Comparison of ENCODE assay signal across 32 mouse cellular contexts in the genomic region with DNA sequence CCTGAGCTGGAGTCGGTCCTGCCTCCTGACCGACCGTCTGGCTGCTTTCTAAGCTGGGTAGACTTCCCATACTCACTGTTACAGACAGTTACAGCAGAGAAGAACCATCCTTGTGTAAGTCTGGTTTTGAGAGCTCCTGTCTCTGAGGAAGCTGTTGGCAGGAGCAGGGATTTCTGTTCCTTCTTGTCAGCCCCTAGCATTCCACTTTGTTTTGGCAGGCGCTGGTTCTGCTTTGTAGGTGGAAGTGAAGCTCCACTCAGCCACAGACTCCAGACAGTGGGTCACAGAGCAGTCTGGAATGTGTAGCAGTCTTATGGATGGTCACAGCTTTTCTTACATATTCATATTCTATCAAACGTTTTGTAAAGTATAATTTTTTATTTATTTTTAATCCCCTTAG. TPM values are rescaled to one million over a fixed set of nuclear protein-coding genes. Genes with fewer than 3 reads are reported as not detected.
DNase-seq lines count a peak whose midpoint lies in the region; ATAC-seq and TF ChIP-seq lines count a peak whose summit lies in the region.
"Had no signal": no experiment of that assay in that cellular context is flagged by ENCODE, and none has a peak within 500 bp of the region (broad histone marks: within the 10 kb centered on the region; RNA-seq: fewer than 3 reads in every experiment).

No protein-coding gene starts in this region.

- no peak overlapping the region for H3K4me3 ChIP-seq in heart, embryonic 11.5 days (ENCODE audit: low read depth, low read length)
- H3K4me3 ChIP-seq in left cerebral cortex, adult 2 months: no peak overlapping the region
- no peak overlapping the region for H3K4me3 ChIP-seq in brown adipose tissue, adult 24 weeks (ENCODE audit: insufficient read depth, low read depth, low read length)
- H3K4me3 ChIP-seq: embryonic facial prominence, embryonic 10.5 days; embryonic facial prominence, embryonic 15.5 days; forebrain, embryonic 13.5 days; heart, embryonic 15.5 days; limb, embryonic 10.5 days; limb, embryonic 15.5 days had no signal

- no peaks in the 10 kb centered on the region for H3K9me3 ChIP-seq in heart, embryonic 11.5 days (replicated peaks; ENCODE audit: control insufficient read depth, low read length)
- H3K9me3 ChIP-seq: embryonic facial prominence, embryonic 10.5 days; embryonic facial prominence, embryonic 15.5 days; heart, embryonic 15.5 days; limb, embryonic 10.5 days; limb, embryonic 15.5 days had no signal

- H3K4me2 ChIP-seq in heart, embryonic 11.5 days: no peak overlapping the region
- H3K4me2 ChIP-seq: embryonic facial prominence, embryonic 15.5 days; forebrain, embryonic 13.5 days; heart, embryonic 15.5 days; limb, embryonic 15.5 days; midbrain, embryonic 11.5 days had no signal

- no peaks in the 10 kb centered on the region for H3K27me3 ChIP-seq in heart, embryonic 11.5 days (ENCODE audit: control insufficient read depth, insufficient read depth, low read length)
- H3K27me3 ChIP-seq: embryonic facial prominence, embryonic 15.5 days; forebrain, embryonic 13.5 days; heart, embryonic 15.5 days; limb, embryonic 15.5 days; Patski had no signal

- intact Hi-C loops in left cerebral cortex, adult 2 months (cut with DNase I): no loop called here

- H3K4me1 ChIP-seq in heart, embryonic 11.5 days (ENCODE audit: control insufficient read depth, insufficient read depth, low read length): peaks cover 2% of the 10 kb centered on the region
- H3K4me1 ChIP-seq in brown adipose tissue, adult 24 weeks (ENCODE audit: control insufficient read depth, insufficient read depth, insufficient read length, low read length): no peaks in the 10 kb centered on the region

- no peak overlapping the region for H3K27ac ChIP-seq in heart, embryonic 11.5 days (ENCODE audit: low read depth, low read length)
- peak overlapping the region; percentile 55 for H3K27ac ChIP-seq in left cerebral cortex, adult 2 months
- 0 out of 2 replicates have a peak overlapping the region, but pooled peaks have one; percentile 10 for H3K27ac ChIP-seq in brown adipose tissue, adult 24 weeks (replicated peaks; ENCODE audit: low read depth, low read length)
- H3K27ac ChIP-seq: embryonic facial prominence, embryonic 10.5 days; embryonic facial prominence, embryonic 15.5 days; forebrain, embryonic 13.5 days; heart, embryonic 15.5 days; limb, embryonic 10.5 days; limb, embryonic 15.5 days; liver, embryonic 14.5 days had no signal

- H3K9ac ChIP-seq in heart, embryonic 11.5 days (ENCODE audit: low read depth, low read length): no peak overlapping the region
- H3K9ac ChIP-seq: embryonic facial prominence, embryonic 15.5 days; forebrain, embryonic 13.5 days; heart, embryonic 15.5 days; limb, embryonic 15.5 days; liver, embryonic 14.5 days had no signal

- no peak for ATAC-seq in heart, embryonic 11.5 days (replicated peaks; ENCODE audit: insufficient number of reproducible peaks, low FRiP score, low TSS enrichment)
- peak; percentile 54 for ATAC-seq in megakaryocyte progenitor cell, adult 5-6 weeks (replicated peaks; ENCODE audit: poor library complexity)
- ATAC-seq: forebrain, embryonic 13.5 days; midbrain, embryonic 16.5 days; Patski had no signal

- WGBS in heart, embryonic 11.5 days (ENCODE audit: insufficient replicate concordance): 72% methylated on average over 5 of the region's 5 CpGs

- H3K36me3 ChIP-seq in heart, embryonic 11.5 days (ENCODE audit: control insufficient read depth, insufficient read depth, low read length): peaks cover 17% of the 10 kb centered on the region

- peak; percentile 94 for DNase-seq in heart, adult 11 months
- no peak for DNase-seq in left cerebral cortex, adult 2 months (ENCODE audit: extremely low spot score in 1 of 2, low spot score in 2 of 2)
- DNase-seq in left cerebral cortex, adult 8-10 months (ENCODE audit: low spot score in 2 of 2): no peak
- no peak for DNase-seq in kidney, adult 18-20 months
- DNase-seq: adrenal gland, postnatal 14 days; cerebellum, adult 2 months; cerebellum, postnatal 14 days; kidney, adult 2 months; kidney, postnatal 36 days; lung, adult 2 months; lung, postnatal 10 days had no signal

- TF ChIP-seq CTCF in left cerebral cortex, adult 2 months (IDR thresholded peaks at IDR 0.05): no peak

RNA-seq across cellular contexts. Expression of gene Vhl, which starts 6.6 kb away (rescaled TPM):
- 31.2 and 40.9 TPM in 2 replicates for polyA plus RNA-seq in heart, embryonic 11.5 days (2014; fragmentation: Nextera tagmentation; extraction: Ambion mirVana)
- 10 to 100 TPM; 41.5 to 43.0 TPM for total RNA-seq in left cerebral cortex, adult 2 months (2021)
- total RNA-seq in left cerebral cortex, adult 8-10 months (2022): 10 to 100 TPM; 38.6 to 49.8 (median 41.2) TPM
- polyA plus RNA-seq in brown adipose tissue, adult 24 weeks (2012; ENCODE audit: insufficient read depth, insufficient read length, missing spikeins): 13.2 and 15.0 TPM in 2 replicates
- total RNA-seq in megakaryocyte progenitor cell, adult 5-6 weeks (2015): 14.1 and 22.7 TPM in 2 replicates
- total RNA-seq in megakaryocyte progenitor cell, adult 5-6 weeks (2017): 10.8 and 12.2 TPM in 2 replicates

RNA-seq across cellular contexts. Expression of gene Irak2, which starts 7.9 kb away (rescaled TPM):
- polyA plus RNA-seq in heart, embryonic 11.5 days (2014; fragmentation: Nextera tagmentation; extraction: Ambion mirVana): 6.7 and 7.2 TPM in 2 replicates
- 10 to 100 TPM; 21.6 to 25.6 TPM for total RNA-seq in left cerebral cortex, adult 2 months (2021)
- 10 to 100 TPM; 20.9 to 28.8 (median 24.0) TPM for total RNA-seq in left cerebral cortex, adult 8-10 months (2022)
- 18.9 and 19.7 TPM in 2 replicates for polyA plus RNA-seq in brown adipose tissue, adult 24 weeks (2012; ENCODE audit: insufficient read depth, insufficient read length, missing spikeins)
- total RNA-seq in megakaryocyte progenitor cell, adult 5-6 weeks (2015): 4.9 and 10.8 TPM in 2 replicates
- total RNA-seq in megakaryocyte progenitor cell, adult 5-6 weeks (2017): 20.9 and 30.4 TPM in 2 replicates

RNA-seq across cellular contexts. Expression of gene Brk1, which starts 25.8 kb away (rescaled TPM):
- polyA plus RNA-seq in heart, embryonic 11.5 days (2014; fragmentation: Nextera tagmentation; extraction: Ambion mirVana): 186 and 188 TPM in 2 replicates
- total RNA-seq in left cerebral cortex, adult 2 months (2021): 100 to 1,000 TPM; 221 to 228 TPM
- total RNA-seq in left cerebral cortex, adult 8-10 months (2022): 100 to 1,000 TPM; 217 to 234 (median 227) TPM
- polyA plus RNA-seq in brown adipose tissue, adult 24 weeks (2012; ENCODE audit: insufficient read depth, insufficient read length, missing spikeins): 158 and 192 TPM in 2 replicates
- total RNA-seq in megakaryocyte progenitor cell, adult 5-6 weeks (2015): 237 and 246 TPM in 2 replicates
- 117 and 131 TPM in 2 replicates for total RNA-seq in megakaryocyte progenitor cell, adult 5-6 weeks (2017)

RNA-seq across cellular contexts. Expression of gene Fancd2os, which starts 29.8 kb away (rescaled TPM):
- 0.41 and 0.57 TPM in 2 replicates for polyA plus RNA-seq in heart, embryonic 11.5 days (2014; fragmentation: Nextera tagmentation; extraction: Ambion mirVana)
- not detected for total RNA-seq in left cerebral cortex, adult 2 months (2021)
- under 1 TPM in 1 of 4 experiments, not detected in 3; 0.36 TPM for total RNA-seq in left cerebral cortex, adult 8-10 months (2022)
- polyA plus RNA-seq in brown adipose tissue, adult 24 weeks (2012; ENCODE audit: insufficient read depth, insufficient read length, missing spikeins): not detected in 2 replicates
- total RNA-seq in megakaryocyte progenitor cell, adult 5-6 weeks (2015): not detected in 2 replicates
- total RNA-seq in megakaryocyte progenitor cell, adult 5-6 weeks (2017): not detected in 2 replicates
- total RNA-seq: adrenal gland, postnatal 14 days; gastrocnemius, adult 8-10 months; gastrocnemius, postnatal 4 days; heart, postnatal 25 days; left cerebral cortex, postnatal 10 days; neutrophil, adult 5-6 weeks had no signal
- polyA plus RNA-seq: cerebellum, adult 2 months; embryonic facial prominence, embryonic 15.5 days; forebrain, embryonic 13.5 days; hindbrain, embryonic 11.5 days; limb, embryonic 15.5 days; lung, adult 2 months; midbrain, embryonic 16.5 days; neural tube, embryonic 11.5 days; Patski; small intestine, adult 2 months had no signal
